ENCODE assay signal across 7 mouse cellular contexts in genomic region chr13:60176776-60177105, GRCm38 (mm10). TPM values are rescaled to one million over a fixed set of nuclear protein-coding genes. Genes with fewer than 3 reads are reported as not detected.
A peak's percentile ranks its signal among the peaks of the same experiment; 100 is the strongest.
DNase-seq lines count a peak whose midpoint lies in the region; ATAC-seq and TF ChIP-seq lines count a peak whose summit lies in the region.

No protein-coding gene starts in this region.

- H3K9me3 ChIP-seq in lung, postnatal 0 days (ENCODE audit: low read length) = no peaks in the 10 kb centered on the region
- H3K9me3 ChIP-seq in forebrain, embryonic 11.5 days (ENCODE audit: control insufficient read depth, low read length) = no peaks in the 10 kb centered on the region
- no peaks in the 10 kb centered on the region for H3K9me3 ChIP-seq in limb, embryonic 12.5 days
- no peaks in the 10 kb centered on the region for H3K9me3 ChIP-seq in stomach, embryonic 14.5 days (ENCODE audit: control insufficient read depth, low read depth, low read length)

- H3K27me3 ChIP-seq in lung, postnatal 0 days (replicated peaks; ENCODE audit: insufficient read depth, low read length) = peaks cover 34% of the 10 kb centered on the region; the same call in 1 of the 2 replicates
- H3K27me3 ChIP-seq in forebrain, embryonic 11.5 days (ENCODE audit: control insufficient read depth, insufficient read depth, low read length) = peaks cover 2% of the 10 kb centered on the region
- H3K27me3 ChIP-seq in limb, embryonic 12.5 days = no peaks in the 10 kb centered on the region
- no peaks in the 10 kb centered on the region for H3K27me3 ChIP-seq in stomach, embryonic 14.5 days (ENCODE audit: control insufficient read depth, insufficient read depth, low read length)

- DNase-seq in lung, postnatal 0 days (ENCODE audit: low spot score) = no peak
- DNase-seq in lung, postnatal 36 days = no peak
- DNase-seq in forebrain, embryonic 11.5 days (ENCODE audit: low spot score) = no peak
- no peak for DNase-seq in left cerebral cortex, postnatal 25 days (ENCODE audit: low spot score in 2 of 2)
- DNase-seq in left cerebral cortex, postnatal 10 days (ENCODE audit: extremely low spot score in 1 of 2, low spot score in 2 of 2) = no peak

- no peak for TF ChIP-seq EP300 in lung, postnatal 0 days (IDR thresholded peaks at IDR 0.05)

- H3K4me1 ChIP-seq in lung, postnatal 0 days (ENCODE audit: insufficient read depth, low read depth, low read length) = no peaks in the 10 kb centered on the region
- H3K4me1 ChIP-seq in forebrain, embryonic 11.5 days (replicated peaks; ENCODE audit: control insufficient read depth, insufficient read depth, low read length) = peaks cover 10% of the 10 kb centered on the region
- H3K4me1 ChIP-seq in limb, embryonic 12.5 days (replicated peaks) = peaks cover 37% of the 10 kb centered on the region
- H3K4me1 ChIP-seq in stomach, embryonic 14.5 days (ENCODE audit: control insufficient read depth, insufficient read depth, low read length) = peaks cover 10% of the 10 kb centered on the region

- peak overlapping the region; percentile 86 for H3K27ac ChIP-seq in lung, postnatal 0 days (ENCODE audit: low read length)
- H3K27ac ChIP-seq in forebrain, embryonic 11.5 days (ENCODE audit: low read depth, low read length) = peak overlapping the region; percentile 99
- peak overlapping the region; percentile 100 for H3K27ac ChIP-seq in limb, embryonic 12.5 days
- H3K27ac ChIP-seq in stomach, embryonic 14.5 days (ENCODE audit: low read length) = peak overlapping the region; percentile 99

- no peak for TF ChIP-seq CTCF in lung, postnatal 0 days (IDR thresholded peaks at IDR 0.05)

- no peaks in the 10 kb centered on the region for H3K36me3 ChIP-seq in lung, postnatal 0 days (ENCODE audit: insufficient read depth, low read length)
- H3K36me3 ChIP-seq in forebrain, embryonic 11.5 days (ENCODE audit: control insufficient read depth, insufficient read depth, low read length) = no peaks in the 10 kb centered on the region
- peaks cover 14% of the 10 kb centered on the region for H3K36me3 ChIP-seq in limb, embryonic 12.5 days
- H3K36me3 ChIP-seq in stomach, embryonic 14.5 days (ENCODE audit: control insufficient read depth, insufficient read depth, low read length) = no peaks in the 10 kb centered on the region; the same call in 1 of the 2 replicates

- H3K9ac ChIP-seq in lung, postnatal 0 days (replicated peaks; ENCODE audit: low read depth) = peak overlapping the region; percentile 55
- H3K9ac ChIP-seq in forebrain, embryonic 11.5 days (ENCODE audit: low read length) = peak overlapping the region; percentile 99
- H3K9ac ChIP-seq in limb, embryonic 12.5 days (replicated peaks) = peak overlapping the region; percentile 100
- H3K9ac ChIP-seq in stomach, embryonic 14.5 days (replicated peaks; ENCODE audit: low read depth, low read length) = peak overlapping the region; percentile 99

- peak overlapping the region; percentile 87 for H3K4me2 ChIP-seq in lung, postnatal 0 days (replicated peaks; ENCODE audit: low read depth, low read length)
- peak overlapping the region; percentile 73 for H3K4me2 ChIP-seq in forebrain, embryonic 11.5 days (ENCODE audit: low read depth, low read length, severe bottlenecking)
- H3K4me2 ChIP-seq in limb, embryonic 12.5 days = peak overlapping the region; percentile 71
- peak overlapping the region; percentile 49 for H3K4me2 ChIP-seq in stomach, embryonic 14.5 days (replicated peaks; ENCODE audit: low read depth, low read length)

- peak overlapping the region; percentile 63 for H3K4me3 ChIP-seq in lung, postnatal 0 days (ENCODE audit: low read depth, low read length)
- peak overlapping the region; percentile 92 for H3K4me3 ChIP-seq in forebrain, embryonic 11.5 days (ENCODE audit: low read depth, low read length)
- H3K4me3 ChIP-seq in limb, embryonic 12.5 days (replicated peaks) = peak overlapping the region; percentile 100
- peak overlapping the region; percentile 85 for H3K4me3 ChIP-seq in stomach, embryonic 14.5 days (ENCODE audit: low read depth, low read length)

- no peak for ATAC-seq in lung, postnatal 0 days
- ATAC-seq in forebrain, embryonic 11.5 days (replicated peaks; ENCODE audit: low FRiP score) = no peak
- no peak for ATAC-seq in limb, embryonic 12.5 days (ENCODE audit: insufficient number of reproducible peaks, insufficient read depth, low FRiP score, low TSS enrichment, low read depth)
- no peak for ATAC-seq in stomach, embryonic 14.5 days (ENCODE audit: insufficient number of reproducible peaks, insufficient read depth, low FRiP score, low read depth)

- 3% methylated on average over 49 of the region's 53 CpGs for WGBS in lung, postnatal 0 days
- WGBS in forebrain, embryonic 11.5 days = under 1% methylated on average over 53 of the region's 53 CpGs
- WGBS in limb, embryonic 12.5 days = 0% methylated on average over 36 of the region's 53 CpGs
- WGBS in stomach, embryonic 14.5 days = under 1% methylated on average over 51 of the region's 53 CpGs

- intact Hi-C loops in left cerebral cortex, postnatal 25 days (cut with DNase I) = loop anchor here (5.0 kb wide), 7 partner anchors 129 to 334 kb away; no protein-coding TSS in a partner anchor
- intact Hi-C loops in left cerebral cortex, postnatal 10 days (cut with DNase I) = loop anchor here (5.0 to 10.0 kb wide), 4 partner anchors 271 to 322 kb away; no protein-coding TSS in a partner anchor

RNA-seq across cellular contexts. Expression of gene Gas1, which starts 0.4 kb away (rescaled TPM):
- 20.3 and 22.5 TPM in 2 replicates for polyA plus RNA-seq in lung, postnatal 0 days (2015; fragmentation: Nextera tagmentation; extraction: Ambion mirVana)
- 185 and 192 TPM in 2 replicates for polyA plus RNA-seq in forebrain, embryonic 11.5 days (2014; fragmentation: Nextera tagmentation; extraction: Ambion mirVana)
- polyA plus RNA-seq in limb, embryonic 12.5 days (2016; fragmentation: Nextera tagmentation; extraction: Ambion mirVana) = 318 and 346 TPM in 2 replicates
- polyA plus RNA-seq in stomach, embryonic 14.5 days (2014; fragmentation: Nextera tagmentation; extraction: Ambion mirVana) = 82.3 and 109 TPM in 2 replicates
- 10 to 100 TPM in 1 of 2 experiments, 1 to 10 TPM in 1; 9.6 to 10.4 TPM for total RNA-seq in left cerebral cortex, postnatal 25 days (2021)
- total RNA-seq in left cerebral cortex, postnatal 10 days (2021) = 10 to 100 TPM in 1 of 2 experiments, 1 to 10 TPM in 1; 8.9 to 11.0 TPM
